Mouse (Mus musculus) hindbrain, embryonic 13.5 days (tissue): Measurements from ENCODE around the gene Tmem171. TPM values are rescaled to one million over a fixed set of nuclear protein-coding genes. Genes with fewer than 3 reads are reported as not detected.

Source experiments
- ATAC-seq: fragments of 200-750 bp; cut with Nextera tagmentation; 2 replicates; pipeline ENCODE4 v1.8.0; 2017; ENCODE audit warnings: moderate TSS enrichment; ENCODE audit not compliant: low FRiP score
- H3K27ac ChIP-seq: fragments of 300-500 bp; sonication (generic); 2 replicates; pipeline ENCODE4 v1.5.1; 2015; ENCODE audit warnings: inconsistent platforms, mild to moderate bottlenecking, moderate library complexity
- H3K27me3 ChIP-seq: fragments of 300-500 bp; sonication (generic); 2 replicates; pipeline ENCODE4 v1.6.1; 2015; ENCODE audit warnings: mild to moderate bottlenecking, inconsistent platforms
- H3K36me3 ChIP-seq: fragments of 300-500 bp; sonication (generic); 2 replicates; pipeline ENCODE4 v1.6.1; 2015; ENCODE audit warnings: mild to moderate bottlenecking, inconsistent platforms
- H3K4me1 ChIP-seq: fragments of 300-500 bp; sonication (generic); replicated peaks from 2 replicates; pipeline ENCODE4 v1.6.1; 2015; ENCODE audit warnings: inconsistent platforms
- H3K4me2 ChIP-seq: fragments of 300-500 bp; sonication (generic); 2 replicates; pipeline ENCODE4 v1.6.1; 2015; ENCODE audit warnings: inconsistent platforms, mild to moderate bottlenecking, moderate library complexity
- H3K4me3 ChIP-seq: fragments of 300-500 bp; sonication (generic); 2 replicates; pipeline ENCODE4 v1.5.1; 2015; ENCODE audit warnings: mild to moderate bottlenecking, inconsistent platforms
- H3K9ac ChIP-seq: fragments of 300-500 bp; sonication (generic); 2 replicates; pipeline ENCODE4 v1.6.1; 2015; ENCODE audit warnings: mild to moderate bottlenecking, inconsistent platforms
- H3K9me3 ChIP-seq: fragments of 300-500 bp; sonication (generic); 2 replicates; pipeline ENCODE4 v1.6.1; 2016; ENCODE audit warnings: inconsistent platforms
- WGBS: fragments of 180-500 bp; shearing (Covaris S2); methylation state at CpG from one replicate; pipeline ENCODE4 v1.1.7; 2015; 5-methylcytosine and 5-hydroxymethylcytosine counted together
- polyA plus RNA-seq: library from polyadenylated mRNA; unstranded; fragments of >200 nt; fragmentation: Nextera tagmentation; extraction: Ambion mirVana; gene quantifications from 2 replicates; pipeline ENCODE4 v1.2.1, GENCODE M21; 2015

Gene Tmem171
- polyA plus RNA-seq, 1 experiment from 2014 or later = not detected

- H3K27me3 ChIP-seq = no peaks in the 10 kb centered on the region
- no peaks in the 10 kb centered on the region for H3K36me3 ChIP-seq
- H3K4me1 ChIP-seq = no peaks in the 10 kb centered on the region
- no peak for ATAC-seq
- no peak overlapping the region for H3K4me2 ChIP-seq
- H3K9me3 ChIP-seq = 0 out of 2 replicates have a peak, but pooled peaks cover 3% of the 10 kb centered on the region
- 85% methylated on average over 4 of the region's 4 CpGs for WGBS
- H3K4me3 ChIP-seq = no peak overlapping the region
- no peak overlapping the region for H3K27ac ChIP-seq
- no peak overlapping the region for H3K9ac ChIP-seq
These were observed 32.4 kb downstream of the Tmem171 start for GRCm38 (mm10) chr13:98662173-98662675.

GRCm38 (mm10) chr13:98656034-98656471, 38.6 kb downstream of the Tmem171 start:
- Histone ChIP-seq H3K9me3 (no peaks in the 10 kb centered on the region), H3K27me3 (no peaks in the 10 kb centered on the region), H3K9ac (no peak overlapping the region), H3K4me2 (no peak overlapping the region), H3K4me1 (0 out of 2 replicates have a peak, but pooled peaks cover 6% of the 10 kb centered on the region), H3K36me3 (no peaks in the 10 kb centered on the region), H3K27ac (no peak overlapping the region), H3K4me3 (no peak overlapping the region)
- no peak for ATAC-seq
- 70% methylated on average over 16 of the region's 16 CpGs for WGBS

- Histone ChIP-seq H3K4me3 (no peak overlapping the region), H3K27ac (no peak overlapping the region), H3K4me1 (0 out of 2 replicates have a peak, but pooled peaks cover 6% of the 10 kb centered on the region), H3K4me2 (no peak overlapping the region), H3K9me3 (no peaks in the 10 kb centered on the region), H3K36me3 (no peaks in the 10 kb centered on the region), H3K9ac (no peak overlapping the region), H3K27me3 (no peaks in the 10 kb centered on the region)
- ATAC-seq = no peak
- WGBS = 91% methylated on average over 4 of the region's 4 CpGs
These were observed 39.3 kb downstream of the Tmem171 start for GRCm38 (mm10) chr13:98655346-98655745.

GRCm38 (mm10) chr13:98654129-98654939, 40.3 kb downstream of the Tmem171 start:
- no peak for ATAC-seq
- H3K36me3 ChIP-seq = no peaks in the 10 kb centered on the region
- 66% methylated on average over 10 of the region's 10 CpGs for WGBS
- H3K9me3 ChIP-seq = no peaks in the 10 kb centered on the region
- H3K27me3 ChIP-seq = no peaks in the 10 kb centered on the region
- H3K9ac ChIP-seq = no peak overlapping the region
- 0 out of 2 replicates have a peak, but pooled peaks cover 6% of the 10 kb centered on the region for H3K4me1 ChIP-seq
- H3K4me2 ChIP-seq = no peak overlapping the region
- no peak overlapping the region for H3K27ac ChIP-seq
- H3K4me3 ChIP-seq = no peak overlapping the region

GRCm38 (mm10) chr13:98652194-98652593, 42.4 kb downstream of the Tmem171 start:
- no peaks in the 10 kb centered on the region for H3K27me3 ChIP-seq
- ATAC-seq = no peak
- no peak overlapping the region for H3K4me2 ChIP-seq
- WGBS = 87% methylated on average over 2 of the region's 2 CpGs
- no peak overlapping the region for H3K9ac ChIP-seq
- H3K4me3 ChIP-seq = no peak overlapping the region
- H3K4me1 ChIP-seq = 0 out of 2 replicates have a peak, but pooled peaks cover 6% of the 10 kb centered on the region
- H3K36me3 ChIP-seq = no peaks in the 10 kb centered on the region
- no peaks in the 10 kb centered on the region for H3K9me3 ChIP-seq
- no peak overlapping the region for H3K27ac ChIP-seq

- H3K27ac ChIP-seq = no peak overlapping the region
- H3K9me3 ChIP-seq = no peaks in the 10 kb centered on the region
These were observed 43.2 kb downstream of the Tmem171 start for GRCm38 (mm10) chr13:98651228-98651977.

GRCm38 (mm10) chr13:98647775-98648568, 46.7 kb downstream of the Tmem171 start:
- 89% methylated on average over 22 of the region's 22 CpGs for WGBS
- H3K27ac ChIP-seq = no peak overlapping the region
- ATAC-seq = no peak
- H3K36me3 ChIP-seq = no peaks in the 10 kb centered on the region
- H3K9ac ChIP-seq = no peak overlapping the region
- H3K9me3 ChIP-seq = no peaks in the 10 kb centered on the region
- H3K4me2 ChIP-seq = no peak overlapping the region
- H3K4me3 ChIP-seq = no peak overlapping the region
- no peaks in the 10 kb centered on the region for H3K4me1 ChIP-seq
- H3K27me3 ChIP-seq = no peaks in the 10 kb centered on the region

More at GRCm38 (mm10) chr13:98651228-98651977, 43.2 kb downstream of the Tmem171 start:
- Histone ChIP-seq H3K9ac (no peak overlapping the region), H3K4me2 (no peak overlapping the region), H3K4me1 (0 out of 2 replicates have a peak, but pooled peaks cover 6% of the 10 kb centered on the region), H3K27me3 (no peaks in the 10 kb centered on the region), H3K4me3 (no peak overlapping the region), H3K36me3 (no peaks in the 10 kb centered on the region)
- 74% methylated on average over 17 of the region's 17 CpGs for WGBS
- no peak for ATAC-seq

GRCm38 (mm10) chr13:98638507-98639166, 56.0 kb downstream of the Tmem171 start:
- H3K27ac ChIP-seq = no peak overlapping the region
- no peaks in the 10 kb centered on the region for H3K4me1 ChIP-seq
- H3K9ac ChIP-seq = no peak overlapping the region
- no peaks in the 10 kb centered on the region for H3K36me3 ChIP-seq
- 0 out of 2 replicates have a peak, but pooled peaks cover 4% of the 10 kb centered on the region for H3K27me3 ChIP-seq
- no peak for ATAC-seq
- no peaks in the 10 kb centered on the region for H3K9me3 ChIP-seq
- 91% methylated on average over 5 of the region's 5 CpGs for WGBS
- H3K4me2 ChIP-seq = no peak overlapping the region
- no peak overlapping the region for H3K4me3 ChIP-seq

- Histone ChIP-seq H3K9me3 (no peaks in the 10 kb centered on the region), H3K9ac (no peak within 1 kb of the TSS), H3K4me3 (no peak within 1 kb of the TSS), H3K27me3 (0 out of 2 replicates have a peak, but pooled peaks cover 4% of the 10 kb centered on the region), H3K27ac (no peak within 1 kb of the TSS), H3K4me2 (no peak within 1 kb of the TSS), H3K4me1 (no peaks in the 10 kb centered on the region), H3K36me3 (no peaks in the 10 kb centered on the region)
- 94% methylated on average over 12 of the region's 12 CpGs for WGBS
- no peak for ATAC-seq
These were observed 57.5 kb downstream of the Tmem171 start, which contains the start of gene Tmem174 for GRCm38 (mm10) chr13:98637145-98637544. Gene Tmem174, minus strand, starts transcription at chr13:98637410.

- no peak overlapping the region for H3K4me2 ChIP-seq
- no peak overlapping the region for H3K4me3 ChIP-seq
- WGBS = 74% methylated on average over 18 of the region's 18 CpGs
- no peaks in the 10 kb centered on the region for H3K36me3 ChIP-seq
- H3K4me1 ChIP-seq = no peaks in the 10 kb centered on the region
- 0 out of 2 replicates have a peak, but pooled peaks cover 4% of the 10 kb centered on the region for H3K27me3 ChIP-seq
- H3K27ac ChIP-seq = no peak overlapping the region
- H3K9ac ChIP-seq = no peak overlapping the region
- H3K9me3 ChIP-seq = no peaks in the 10 kb centered on the region
- ATAC-seq = no peak
These were observed 58.1 kb downstream of the Tmem171 start for GRCm38 (mm10) chr13:98636571-98636970.
